Mouse (Mus musculus) thymus, adult 2 months (tissue): ENCODE results near the gene Alx3.

Experiments used
- CTCF ChIP-seq: fragments of 200-500 bp; IDR thresholded peaks from 2 replicates; pipeline ENCODE4 v1.5.1; 2012; ENCODE audit warnings: mild to moderate bottlenecking, control low read depth, low read length, moderate library complexity, borderline replicate concordance; ENCODE audit not compliant: control insufficient read depth, poor library complexity, insufficient read depth; ENCODE audit errors: extremely low read depth
- POLR2A ChIP-seq: fragments of 200-500 bp; IDR thresholded peaks from 2 replicates; pipeline ENCODE4 v1.6.1; 2012; ENCODE audit warnings: mild to moderate bottlenecking, low read length, control low read depth, moderate library complexity; ENCODE audit not compliant: control insufficient read depth, poor library complexity, insufficient read depth; ENCODE audit errors: extremely low read depth

- TF ChIP-seq CTCF: no peak
- TF ChIP-seq POLR2A: no peak
These were observed 25.1 kb downstream of the Alx3 start for GRCm38 (mm10) chr3:107619911-107620310.
